Mouse (Mus musculus): ENCODE data around the gene Agbl3. TPM values are rescaled to one million over a fixed set of nuclear protein-coding genes. Genes with fewer than 3 reads are reported as not detected.
A peak's percentile ranks its signal among the peaks of the same experiment; 100 is the strongest.

Agbl3 gene
- polyA plus RNA-seq, 1 experiment: 1.0 TPM

GRCm38 (mm10) chr6:34782493-34782892 lies 2.3 kb downstream of the Agbl3 start:
- 94% methylated on average over 1 of the region's 1 CpGs for WGBS

DNA sequence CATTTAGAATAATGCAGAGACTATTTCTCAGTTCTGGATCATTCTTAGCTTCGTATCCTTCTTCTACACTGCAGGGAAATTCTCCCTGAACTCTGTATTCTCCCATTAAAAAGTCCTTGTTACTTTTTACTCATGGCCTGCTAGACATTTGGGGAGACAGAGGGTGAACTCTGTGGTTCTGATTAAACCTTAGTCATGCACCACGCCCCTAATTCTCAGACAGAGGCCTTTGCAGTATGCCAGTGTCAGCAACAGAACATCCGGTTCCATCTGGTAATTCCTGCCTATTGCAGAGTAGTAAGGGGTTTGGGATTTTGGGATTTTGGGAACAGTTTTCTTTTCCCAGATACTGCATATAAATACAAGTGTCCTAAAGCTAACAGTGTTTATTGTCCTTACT lies 16.6 kb downstream of the Agbl3 start:
- 56% methylated on average over 3 of the region's 3 CpGs for WGBS
- no peak for DNase-seq (ENCODE audit: low read depth, low spot score)

More at GRCm38 (mm10) chr6:34782493-34782892, 2.3 kb downstream of the Agbl3 start:
- DNase-seq (ENCODE audit: low read depth, low spot score): no peak

DNA sequence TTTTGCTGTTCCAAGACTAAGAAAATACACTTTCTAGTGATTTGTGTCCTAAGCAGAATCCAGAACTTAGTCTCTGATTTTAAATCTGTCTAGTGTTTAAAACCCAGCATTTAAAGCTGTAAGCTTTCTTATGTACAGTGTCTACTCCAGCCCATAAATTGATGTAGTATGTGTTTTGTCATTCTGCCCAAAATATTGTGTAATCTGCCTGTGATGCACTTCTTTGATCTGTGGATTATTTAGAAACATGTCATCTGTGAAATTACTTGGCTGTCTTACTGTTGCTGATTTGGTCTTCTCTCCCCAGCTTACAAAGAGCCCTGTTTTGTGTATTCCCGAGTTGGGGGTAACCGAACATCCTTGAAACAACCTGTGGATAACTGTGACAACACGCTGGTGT lies 17.7 kb downstream of the Agbl3 start:
- no peak for DNase-seq (ENCODE audit: low read depth, low spot score)
- 66% methylated on average over 3 of the region's 3 CpGs for WGBS

DNA sequence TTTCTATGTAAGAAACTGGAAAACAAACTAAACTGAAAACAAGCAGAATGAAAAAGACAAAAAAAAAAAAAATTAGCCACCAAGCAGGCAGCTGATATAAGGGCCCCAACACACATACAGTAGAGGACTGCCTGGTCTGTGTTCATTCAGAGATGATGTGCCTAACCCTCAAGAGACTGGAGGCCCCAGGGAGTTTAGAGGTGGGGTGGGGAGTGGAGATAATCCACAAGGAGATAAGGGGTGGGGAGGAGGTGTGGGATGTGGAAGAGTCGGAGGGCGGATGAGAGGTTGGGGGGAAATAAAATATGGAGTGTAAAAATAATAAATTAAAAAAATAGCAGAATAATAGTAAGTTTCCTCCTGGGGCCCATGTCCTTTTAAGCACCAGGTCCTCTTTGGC lies 25.4 kb downstream of the Agbl3 start:
- 74% methylated on average over 2 of the region's 2 CpGs for WGBS
- no peak for DNase-seq (ENCODE audit: low read depth, low spot score)

DNA sequence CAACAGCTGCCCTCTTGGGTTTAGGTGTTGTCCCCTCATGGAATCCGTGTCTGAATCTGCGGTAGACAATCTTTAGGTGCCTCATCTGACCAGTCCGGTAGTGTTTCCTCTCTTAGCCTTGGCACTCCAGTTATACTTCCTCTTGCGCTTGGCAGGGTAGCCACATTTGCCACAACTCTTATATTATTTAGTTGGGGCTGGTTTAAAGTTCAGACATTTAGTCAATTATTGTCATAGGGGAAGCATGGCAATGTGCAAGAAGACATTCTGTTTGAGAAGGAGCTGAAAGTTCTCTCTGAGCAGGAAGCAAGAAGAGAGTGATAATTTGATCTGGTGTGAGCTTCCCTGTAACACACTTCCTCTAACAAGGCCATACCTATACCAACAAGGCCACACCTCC lies 30.4 kb downstream of the Agbl3 start:
- WGBS: 41% methylated on average over 4 of the region's 4 CpGs
- DNase-seq (ENCODE audit: low read depth, low spot score): no peak

- no peak for DNase-seq (ENCODE audit: low read depth, low spot score)
Measured at GRCm38 (mm10) chr6:34824406-34824805, 44.2 kb downstream of the Agbl3 start.

DNA sequence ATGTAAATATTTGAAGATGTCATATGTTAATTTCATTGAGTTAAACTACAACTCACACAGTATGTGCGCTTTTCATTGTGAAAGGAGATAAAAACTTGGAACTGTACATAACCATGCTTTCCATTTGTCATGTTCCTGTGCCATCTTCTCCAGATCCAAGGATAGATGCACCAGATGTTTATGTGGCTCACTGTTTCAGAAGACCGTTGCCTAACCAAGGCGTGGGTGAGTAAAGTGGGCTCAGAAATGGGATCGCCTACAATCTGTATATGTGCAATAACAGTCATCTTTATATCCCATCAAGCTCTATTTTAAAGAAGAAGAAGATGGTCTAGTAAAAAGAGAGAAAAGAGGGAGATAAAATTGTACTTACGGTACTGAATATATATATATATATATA lies 52.1 kb downstream of the Agbl3 start:
- no peak for DNase-seq (ENCODE audit: low read depth, low spot score)
- 93% methylated on average over 5 of the region's 5 CpGs for WGBS

- WGBS: 92% methylated on average over 11 of the region's 11 CpGs
Measured at GRCm38 (mm10) chr6:34861546-34862053, 81.4 kb downstream of the Agbl3 start.

GRCm38 (mm10) chr6:34862381-34862780 lies 82.1 kb downstream of the Agbl3 start:
- DNase-seq (ENCODE audit: low read depth, low spot score): no peak
- 67% methylated on average over 6 of the region's 6 CpGs for WGBS

More at GRCm38 (mm10) chr6:34861546-34862053, 81.4 kb downstream of the Agbl3 start:
- no peak for DNase-seq (ENCODE audit: low read depth, low spot score)

DNA sequence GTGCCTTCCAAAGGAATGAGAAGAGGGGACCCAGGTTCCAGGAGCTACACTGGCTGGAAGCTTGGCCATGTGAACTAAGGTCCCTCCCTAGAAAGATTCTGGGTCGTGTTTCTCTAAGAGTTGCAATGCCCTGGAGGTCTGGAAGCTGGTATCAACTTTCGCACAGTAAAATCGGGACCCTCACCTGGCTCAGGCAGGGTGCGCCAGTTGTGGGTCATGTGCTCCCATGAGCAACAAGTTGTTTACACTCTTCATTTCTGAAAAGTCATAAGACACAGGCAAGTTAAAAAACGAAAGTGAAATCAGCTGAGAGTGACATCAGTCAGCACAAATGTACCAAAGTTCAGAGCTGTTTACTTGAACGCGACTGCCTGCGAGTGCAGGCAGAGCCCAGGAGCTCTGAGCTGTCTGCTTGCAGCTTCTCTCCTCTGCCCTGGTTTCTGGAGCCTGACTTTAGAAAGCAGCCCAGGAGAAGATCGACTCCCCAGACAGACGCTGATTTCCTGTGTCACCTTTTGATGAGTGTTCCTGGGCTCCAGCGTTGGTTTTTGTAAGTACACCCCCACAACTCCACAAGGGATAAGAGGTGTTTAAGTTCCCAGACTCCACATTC lies 82.7 kb downstream of the Agbl3 start, which contains the start of gene Tmem140:
TSS of gene Tmem140 (plus strand) at position 356 of the 613 bp plus-strand sequence.
- 8% methylated on average over 11 of the region's 11 CpGs for WGBS
- peak; percentile 68 for DNase-seq (ENCODE audit: low read depth, low spot score)

DNA sequence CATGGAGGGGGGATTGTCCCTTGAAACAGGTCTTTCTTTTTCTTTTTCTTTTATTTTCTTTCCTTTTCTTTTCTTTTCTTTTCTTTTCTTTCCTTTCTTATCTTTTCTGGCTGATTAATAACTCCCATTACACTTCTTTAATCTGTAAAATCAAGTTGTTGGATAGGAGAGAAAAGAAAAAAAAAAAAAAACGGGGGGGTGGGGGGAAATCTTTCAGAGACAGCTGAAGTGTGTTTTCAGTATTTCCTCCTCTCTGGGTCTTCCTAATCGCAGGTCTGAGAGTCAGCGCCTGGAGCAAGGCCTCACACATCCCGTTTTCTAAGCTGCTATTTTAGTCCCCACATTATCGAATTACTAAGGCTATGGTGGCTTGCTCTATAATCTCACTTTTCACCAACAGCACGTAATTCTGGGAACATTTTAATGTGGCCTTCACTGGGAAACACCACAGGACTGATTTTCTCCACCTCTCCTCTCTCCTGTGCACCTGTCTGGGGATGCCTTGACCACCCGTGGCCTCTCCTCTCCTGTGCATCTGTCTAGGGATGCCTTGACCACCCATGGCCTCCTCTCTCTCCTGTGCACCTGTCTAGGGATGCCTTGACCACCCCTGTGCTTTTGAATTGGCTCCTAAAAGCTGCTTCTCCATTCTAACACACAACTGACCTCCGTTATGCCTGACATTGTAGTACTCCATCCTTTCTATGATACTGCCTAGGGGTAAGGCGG lies 83.7 kb downstream of the Agbl3 start:
- WGBS: 66% methylated on average over 9 of the region's 9 CpGs
- DNase-seq (ENCODE audit: low read depth, low spot score): no peak

GRCm38 (mm10) chr6:34865213-34865612 lies 85.0 kb downstream of the Agbl3 start:
- WGBS: 51% methylated on average over 5 of the region's 5 CpGs
- no peak for DNase-seq (ENCODE audit: low read depth, low spot score)

- WGBS: 21% methylated on average over 7 of the region's 7 CpGs
- peak; percentile 57 for DNase-seq (ENCODE audit: low read depth, low spot score)
Measured at GRCm38 (mm10) chr6:34865711-34866593, 85.7 kb downstream of the Agbl3 start.

DNA sequence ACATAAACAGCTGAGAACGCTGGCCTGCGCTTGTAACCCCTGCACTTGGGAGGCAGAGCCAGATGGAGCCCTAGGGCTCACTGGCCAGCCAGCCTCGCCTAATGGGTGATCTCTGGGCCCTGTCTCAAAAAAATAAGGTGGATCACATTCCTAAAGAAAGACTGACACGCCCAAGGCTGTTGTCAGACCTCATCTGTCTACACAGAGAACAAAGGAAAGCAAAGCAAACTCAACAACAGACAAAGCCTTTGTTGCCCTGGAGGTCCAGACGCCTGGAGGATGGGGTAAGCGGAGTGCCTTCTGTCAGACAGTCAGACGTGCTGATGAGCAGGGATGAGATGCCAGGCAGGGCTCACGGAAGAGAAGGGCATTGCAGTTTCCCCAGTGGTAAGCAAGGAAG lies 86.6 kb downstream of the Agbl3 start:
- 83% methylated on average over 8 of the region's 8 CpGs for WGBS
- no peak for DNase-seq (ENCODE audit: low read depth, low spot score)

DNA sequence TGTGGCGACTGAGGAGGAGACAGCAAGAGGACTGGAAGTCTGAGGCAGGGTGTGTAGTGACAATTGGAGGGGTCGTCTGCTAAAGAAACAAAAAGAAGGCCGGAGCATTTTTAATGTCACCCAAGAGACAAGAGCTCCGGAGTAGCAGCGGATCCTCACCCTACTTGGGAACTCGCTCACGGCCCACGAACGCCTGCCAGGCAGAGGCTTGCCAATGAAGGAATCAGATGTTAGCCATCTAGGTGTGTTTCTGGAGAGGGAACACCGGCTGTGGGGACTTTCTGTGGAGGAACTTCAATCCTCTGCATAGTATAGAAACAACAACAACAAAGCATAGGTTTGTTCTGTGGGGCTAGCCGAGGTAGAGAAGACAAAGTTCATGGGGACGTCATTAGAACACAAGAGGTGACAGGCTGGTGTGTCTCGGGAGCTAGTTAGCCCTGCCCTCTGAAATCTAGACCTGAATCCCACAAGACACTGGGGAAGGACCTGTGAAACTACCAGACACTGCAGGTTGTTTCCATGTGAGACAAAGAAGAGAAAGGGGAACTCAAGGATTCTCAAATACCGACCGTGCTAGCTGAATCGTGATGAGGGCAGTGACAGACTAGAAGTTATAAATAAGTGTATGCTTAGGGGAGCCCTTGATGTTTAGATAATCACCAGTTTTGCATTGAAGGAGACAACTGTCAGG lies 87.2 kb downstream of the Agbl3 start:
- WGBS: 76% methylated on average over 16 of the region's 16 CpGs
- DNase-seq (ENCODE audit: low read depth, low spot score): no peak

DNA sequence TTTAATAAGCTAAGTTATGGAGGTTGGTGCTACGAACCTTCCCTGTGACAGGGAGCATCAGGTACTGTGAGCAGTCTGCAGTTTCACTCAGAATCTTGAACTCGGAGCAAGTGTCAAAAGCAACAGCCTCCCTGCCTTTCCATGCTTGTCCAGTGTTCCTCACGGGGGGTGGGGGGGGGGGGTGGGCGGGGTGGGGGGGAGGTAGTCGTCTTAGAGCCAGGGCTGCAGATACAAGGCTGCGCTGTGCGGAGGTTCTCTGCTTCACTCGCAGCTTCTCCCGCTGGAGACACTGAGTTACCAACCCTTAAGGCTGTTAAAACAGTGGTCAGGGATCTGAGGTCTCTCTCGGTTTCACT lies 87.7 kb downstream of the Agbl3 start:
- no peak for DNase-seq (ENCODE audit: low read depth, low spot score)
- WGBS: 72% methylated on average over 9 of the region's 10 CpGs

DNA sequence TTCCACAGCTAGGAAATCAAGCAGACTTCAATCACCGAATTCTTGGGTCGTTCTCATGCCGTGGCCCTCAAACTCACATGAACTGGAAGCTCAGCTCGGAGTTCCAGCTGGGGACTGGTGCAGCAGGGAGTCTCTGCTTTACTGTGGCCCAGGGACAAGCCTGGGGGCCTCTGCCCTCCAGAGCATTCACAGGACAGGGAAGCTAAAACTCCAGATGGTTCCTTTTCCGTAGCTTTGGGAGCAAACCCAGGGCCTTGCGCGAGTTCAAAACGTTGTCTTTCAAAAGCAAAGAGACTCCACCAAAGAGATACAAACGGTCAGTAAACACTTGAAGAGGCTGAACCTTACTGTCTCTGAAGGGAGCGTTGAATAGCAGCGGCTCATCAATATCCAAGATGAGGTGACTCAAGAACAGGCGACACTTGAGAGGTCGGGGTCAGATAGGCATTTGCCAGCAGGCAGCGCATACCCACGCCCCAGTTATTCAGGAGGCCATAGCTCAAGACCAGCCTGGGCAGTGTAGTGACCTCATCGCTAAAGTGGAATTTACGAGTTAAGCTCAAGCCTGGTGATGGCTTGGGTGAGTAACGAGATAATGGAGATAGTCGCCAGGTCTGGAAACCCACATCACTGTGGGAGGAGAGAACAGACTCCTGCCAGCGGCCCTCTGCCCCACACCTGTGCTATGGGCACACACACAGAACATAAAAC lies 88.4 kb downstream of the Agbl3 start:
- no peak for DNase-seq (ENCODE audit: low read depth, low spot score)

GRCm38 (mm10) chr6:34869225-34869915 lies 89.1 kb downstream of the Agbl3 start:
- 28% methylated on average over 13 of the region's 13 CpGs for WGBS
- DNase-seq (ENCODE audit: low read depth, low spot score): no peak

More for the DNA sequence above, 88.4 kb downstream of the Agbl3 start:
- WGBS: 62% methylated on average over 20 of the region's 20 CpGs
